Mouse (Mus musculus) kidney, adult 8-10 months (tissue): ENCODE data around the gene Pcx.
"Not testable (repeated sequence)": the region's sequence is repeated elsewhere in the genome, so short reads cannot be mapped to it uniquely, and the experiment has no call there.

Source experiments
- DNase-seq, 2 experiments: peaks; one replicate each; pipeline ENCODE4 v3.0.0; 2022

The Pcx gene

DNA sequence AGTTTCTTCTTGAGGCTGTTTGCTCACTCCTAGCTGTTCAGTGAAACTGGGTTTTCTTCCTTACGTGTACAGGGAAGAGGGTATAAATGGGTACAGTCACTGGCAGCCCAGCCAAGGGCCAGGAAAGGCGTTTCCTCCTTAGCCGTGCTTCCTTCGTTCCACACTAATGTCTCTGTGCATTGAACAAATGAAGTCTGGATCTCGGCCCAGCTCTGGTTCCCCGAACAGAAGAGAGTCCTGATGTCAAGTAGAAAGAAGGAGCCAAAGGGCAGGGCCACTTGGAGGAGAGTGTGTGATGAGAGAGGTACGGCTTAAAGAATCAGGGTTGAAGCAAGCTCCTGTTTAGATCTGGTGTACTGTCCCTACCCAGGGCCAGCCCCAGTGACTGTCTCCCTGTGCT is 44.8 kb downstream of the Pcx start:
- DNase-seq = peak; percentile 45 to 54

DNA sequence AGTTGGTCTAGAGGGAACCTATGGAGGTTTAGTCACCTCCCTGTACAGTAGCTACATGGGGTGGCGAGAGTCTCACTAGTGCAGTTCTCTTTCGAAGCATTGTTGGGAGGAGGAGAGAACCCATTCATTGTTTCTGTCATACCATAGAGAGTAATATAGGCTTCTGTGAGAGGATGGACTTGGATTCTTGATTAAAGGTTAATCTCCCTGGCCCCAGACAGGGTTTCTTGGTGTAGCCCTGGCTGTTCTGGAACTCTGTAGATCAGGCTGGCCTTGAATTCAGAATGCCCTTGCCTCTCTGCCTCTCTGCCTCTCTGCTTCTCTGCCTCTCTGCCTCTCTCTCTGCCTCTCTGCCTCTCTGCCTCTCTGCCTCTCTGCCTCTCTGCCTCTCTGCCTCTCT is 46.5 kb downstream of the Pcx start:
- peak in 1 of 2 experiments; percentile 68 for DNase-seq

DNA sequence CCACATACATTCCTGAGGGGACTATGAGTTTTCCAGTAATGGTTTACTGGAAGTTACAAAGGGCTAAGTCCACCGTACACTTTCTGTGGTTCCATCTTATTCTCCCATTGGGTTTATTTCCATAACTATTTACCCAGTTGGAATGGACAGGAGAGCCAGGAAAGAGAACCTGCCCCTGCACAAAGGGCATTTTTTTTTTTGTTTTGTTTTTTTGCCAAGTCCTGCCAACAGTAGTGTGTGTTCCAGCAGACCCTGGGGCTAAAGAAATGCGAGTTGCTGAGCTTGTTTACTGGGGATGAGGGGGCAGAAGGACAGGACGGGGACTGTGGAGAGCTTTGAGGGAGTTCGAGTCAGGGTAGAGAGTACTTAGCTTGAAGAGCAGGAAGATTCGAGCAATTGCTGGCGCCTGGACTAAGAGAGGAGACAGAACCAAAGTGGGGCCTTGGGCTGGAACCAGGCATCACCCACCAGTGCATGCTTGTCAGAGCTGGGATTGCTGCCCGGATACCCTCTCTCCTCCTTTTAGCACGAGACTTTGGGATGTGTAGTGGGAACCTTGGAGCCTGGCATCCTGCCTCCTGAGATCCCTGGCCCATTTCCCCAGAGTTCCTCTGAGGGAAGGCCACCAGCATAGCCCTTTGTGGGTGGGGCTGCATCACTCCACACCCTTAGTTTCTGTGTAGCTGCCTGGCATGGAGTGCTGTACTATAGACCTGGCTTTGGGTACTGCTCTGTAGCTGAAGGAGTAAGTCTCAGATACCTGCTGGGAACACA is 47.7 kb downstream of the Pcx start:
- peak; percentile 86 to 90 for DNase-seq

DNA sequence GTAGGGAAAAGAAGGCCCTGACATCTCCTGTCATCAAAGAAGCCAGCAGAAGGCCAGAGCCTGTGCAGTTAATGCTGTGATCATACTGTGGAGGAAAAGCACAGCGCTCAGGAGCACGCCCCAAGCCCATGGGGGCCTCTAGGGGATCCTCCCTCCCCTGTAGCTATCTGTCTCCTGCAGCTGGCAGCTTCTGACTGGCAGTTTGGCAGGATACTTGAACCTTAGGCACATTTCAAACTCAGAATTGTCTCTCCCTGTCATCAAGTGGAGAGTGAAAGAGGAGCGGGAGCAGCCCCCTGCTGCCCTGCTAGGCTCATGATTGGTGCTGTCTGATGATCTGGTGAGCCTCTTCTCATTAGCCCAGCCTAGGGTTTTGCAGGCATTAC is 48.3 kb downstream of the Pcx start:
- no peak for DNase-seq

DNA sequence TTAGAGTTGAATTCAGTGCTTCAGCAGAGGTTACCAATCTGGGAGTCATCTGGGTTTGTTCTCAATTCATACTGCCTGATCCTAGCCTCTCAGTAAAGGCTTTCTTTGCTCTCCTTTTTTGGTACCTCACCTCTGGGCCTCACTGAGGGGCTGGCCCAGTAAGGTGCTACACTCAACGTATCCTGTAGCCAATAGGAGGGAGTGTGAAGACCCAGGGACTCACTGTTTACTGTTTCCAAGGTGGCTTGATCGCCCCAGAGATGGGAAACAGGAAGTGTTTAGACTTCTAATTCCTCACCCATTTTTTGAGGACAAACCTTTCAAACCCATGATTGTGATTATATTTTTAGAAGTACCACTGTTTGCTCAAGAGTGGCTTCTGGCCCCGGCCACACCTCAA is 48.7 kb downstream of the Pcx start:
- DNase-seq = no peak

DNA sequence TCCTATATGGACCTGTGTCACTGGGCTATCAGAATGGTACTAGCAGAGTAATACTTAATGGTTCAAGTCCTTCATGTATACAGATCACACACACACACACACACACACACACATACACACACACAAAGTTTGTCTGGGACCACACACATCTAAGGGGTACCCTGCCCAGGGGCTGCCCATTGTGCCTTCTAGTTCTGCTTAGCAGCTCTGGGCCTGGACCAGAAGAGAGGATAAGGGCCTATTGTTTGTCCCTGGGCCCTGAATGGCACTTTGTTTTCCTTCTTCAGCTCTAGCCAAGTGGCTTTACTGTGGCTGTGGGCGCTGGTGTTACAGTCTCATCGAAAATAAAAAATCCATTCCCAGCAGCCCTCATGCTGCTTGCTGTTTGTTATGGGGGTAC is 49.3 kb downstream of the Pcx start:
- DNase-seq = no peak

DNA sequence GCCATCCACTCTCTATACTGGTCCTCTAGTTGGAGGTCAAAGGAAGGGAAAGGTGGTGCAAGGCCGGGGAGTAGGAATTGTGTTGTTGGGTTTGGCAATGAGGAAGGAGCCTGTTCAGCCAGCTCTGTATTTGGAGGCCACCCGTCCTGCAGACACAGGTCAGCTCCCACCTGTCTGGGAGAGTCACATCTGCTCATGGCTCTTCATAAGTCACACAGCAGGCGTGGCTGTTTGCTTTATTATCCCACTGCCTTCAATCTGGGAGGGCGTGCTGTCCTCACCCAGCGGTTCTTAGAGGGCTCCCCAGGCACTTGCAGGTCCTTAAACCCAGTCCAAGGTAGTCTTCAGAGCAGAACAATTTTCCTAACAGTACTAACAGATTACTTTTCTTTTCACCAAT is 49.9 kb downstream of the Pcx start:
- DNase-seq = no peak

DNA sequence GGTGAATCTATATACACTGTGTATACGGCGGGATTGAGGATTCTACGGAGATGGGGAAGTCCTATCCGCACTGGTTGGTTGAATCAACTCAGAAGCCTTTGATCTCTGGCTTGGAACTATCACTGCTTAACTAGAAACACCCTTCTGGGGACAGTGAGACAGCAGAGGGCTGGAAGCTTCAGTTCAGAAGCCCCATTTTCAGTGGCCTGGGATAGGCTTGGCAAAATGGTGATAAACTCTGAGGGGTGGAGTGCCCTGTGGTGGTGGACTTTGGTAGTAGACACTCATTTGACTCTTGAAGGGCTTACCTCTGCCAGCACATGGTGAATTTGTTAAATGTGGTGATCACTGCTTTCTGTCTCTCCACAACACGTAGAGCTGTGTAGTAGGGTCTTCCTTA is 55.4 kb downstream of the Pcx start:
- no peak for DNase-seq

DNA sequence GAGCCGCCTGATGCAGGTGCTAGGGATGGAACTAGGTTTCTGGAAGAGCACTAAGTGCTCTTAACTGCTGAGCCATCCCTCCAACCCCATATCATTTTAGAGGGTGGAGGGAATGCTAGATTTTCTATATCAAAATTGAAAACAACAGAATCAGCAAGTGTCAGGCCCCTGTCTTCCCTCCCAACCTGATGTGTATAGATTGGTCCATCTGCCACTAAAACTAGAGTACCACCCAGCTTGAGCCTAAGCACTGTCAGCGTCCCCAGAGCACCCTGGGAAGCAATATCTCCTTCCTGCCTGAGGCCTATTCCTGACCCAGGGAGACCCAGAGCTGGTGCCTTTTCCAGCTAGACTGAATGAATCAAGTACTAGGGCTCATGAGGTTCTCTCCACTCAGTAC is 56.6 kb downstream of the Pcx start:
- DNase-seq = no peak

DNA sequence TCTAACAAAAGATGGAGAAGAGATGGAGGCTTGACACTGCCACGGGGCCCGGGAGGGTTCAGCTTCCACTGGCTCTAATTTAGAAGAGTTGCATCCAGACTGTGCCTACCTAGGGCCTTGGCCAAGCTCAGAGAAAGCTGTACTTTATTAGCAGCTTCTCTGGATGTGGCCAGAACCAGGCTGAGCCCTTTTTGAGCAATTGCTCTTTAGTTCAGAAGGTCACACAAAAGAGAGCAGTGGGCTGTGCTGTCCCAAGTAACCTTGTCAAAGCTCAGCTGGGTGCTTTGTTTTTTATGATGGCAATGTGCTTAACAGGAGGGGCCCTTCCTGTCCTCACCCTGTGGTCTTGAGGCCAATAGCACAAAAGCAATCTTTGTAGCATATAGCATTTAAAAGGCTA is 57.4 kb downstream of the Pcx start:
- no peak for DNase-seq

DNA sequence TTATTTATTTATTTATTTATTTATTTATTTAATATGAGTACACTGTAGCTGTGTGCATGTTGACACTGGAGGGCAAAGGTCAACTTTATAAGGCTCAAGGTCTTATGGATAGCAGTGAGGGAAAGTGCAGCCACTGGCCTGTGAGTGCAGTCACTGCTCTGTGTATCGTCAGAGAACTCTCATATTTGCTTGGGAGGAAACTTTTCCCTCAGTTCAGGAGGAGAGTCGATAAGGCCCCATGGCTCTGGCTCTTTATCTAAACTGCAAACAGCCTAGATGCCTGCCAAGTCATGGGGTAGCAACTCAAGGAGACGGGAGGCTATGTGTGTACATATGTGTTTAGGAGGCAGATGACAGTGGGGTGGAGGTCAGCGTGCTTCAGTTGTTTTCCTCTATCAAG is 58.6 kb downstream of the Pcx start:
- no peak for DNase-seq

DNA sequence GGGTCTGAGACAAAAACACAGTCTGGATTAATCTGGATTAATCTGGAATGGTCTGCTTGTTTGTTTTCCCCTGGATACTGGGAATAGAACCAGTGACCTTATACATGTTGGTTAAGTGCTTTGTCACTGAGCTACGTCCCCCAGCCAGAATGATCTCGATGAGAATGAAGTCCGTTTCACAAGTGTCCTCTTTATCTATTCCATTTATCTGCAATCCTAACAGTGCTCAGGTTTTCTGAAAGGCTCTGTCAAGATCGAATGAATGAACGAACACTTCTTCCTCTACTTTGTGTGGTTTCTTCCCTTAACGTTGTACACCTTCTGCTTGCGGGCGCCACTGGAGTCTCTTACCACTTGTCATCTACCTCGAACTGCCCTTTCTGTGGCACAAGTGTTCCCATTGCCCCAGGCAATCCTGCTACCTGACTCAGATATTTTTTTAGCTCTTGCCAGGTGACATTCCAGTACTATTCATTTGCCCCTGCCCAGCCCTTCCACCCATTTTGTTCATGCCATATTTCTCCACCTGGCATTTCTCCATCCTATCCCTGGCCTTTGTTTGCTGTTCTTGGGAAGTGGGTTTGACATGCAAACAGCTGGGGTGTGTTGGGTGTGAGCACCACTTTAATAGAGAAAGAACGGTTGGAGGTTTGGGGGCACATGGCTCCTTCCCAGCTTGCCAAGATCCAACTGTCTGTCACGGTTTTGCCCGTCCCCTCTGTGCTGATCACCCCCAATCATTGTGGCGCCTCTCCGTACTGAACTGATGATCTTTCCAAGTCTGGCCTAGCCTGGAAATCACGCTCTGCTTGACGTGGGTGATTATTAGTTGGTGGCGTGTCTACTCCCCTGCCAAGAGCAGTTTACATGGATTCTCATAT is 59.3 kb downstream of the Pcx start:
- no peak for DNase-seq

DNA sequence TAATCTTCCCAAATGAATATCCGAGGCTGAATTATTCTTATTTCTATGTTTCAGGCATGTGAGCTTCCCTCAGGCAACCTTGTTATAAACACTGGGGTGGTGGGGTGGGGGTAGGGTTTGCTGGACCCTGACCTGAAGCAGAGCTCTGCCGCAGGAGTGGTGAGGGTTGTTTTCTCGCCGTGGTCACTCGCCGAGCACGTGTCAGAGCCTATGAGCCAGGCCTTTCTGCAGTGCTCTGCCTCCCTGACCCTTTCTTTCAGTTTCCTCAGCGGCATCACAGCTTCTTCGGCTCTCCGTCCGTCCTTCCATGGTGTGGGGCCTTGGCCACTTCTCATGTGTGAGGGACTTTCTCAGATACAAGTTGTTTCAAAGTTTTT is 60.0 kb downstream of the Pcx start:
- peak; percentile 71 to 76 for DNase-seq

DNA sequence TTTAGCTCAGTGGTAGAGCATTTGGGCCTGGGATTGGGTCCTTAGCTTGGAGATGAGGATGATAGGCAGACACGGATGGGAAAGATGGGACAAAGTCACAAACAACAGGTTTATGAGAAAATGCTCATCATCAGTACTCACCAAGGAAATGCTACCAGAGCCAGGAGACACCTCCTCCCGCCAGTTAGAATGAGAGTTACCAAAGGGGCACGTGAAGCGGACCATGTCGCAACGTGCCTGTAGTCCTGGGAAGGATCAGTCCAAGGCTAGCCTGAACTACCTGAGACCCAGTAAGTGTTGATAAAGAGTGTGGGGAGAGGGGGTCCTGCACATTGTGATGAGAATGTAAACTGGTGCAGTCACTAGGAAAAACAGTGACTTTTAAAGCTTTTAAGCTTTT is 60.5 kb downstream of the Pcx start:
- DNase-seq = peak in 1 of 2 experiments; percentile 41

DNA sequence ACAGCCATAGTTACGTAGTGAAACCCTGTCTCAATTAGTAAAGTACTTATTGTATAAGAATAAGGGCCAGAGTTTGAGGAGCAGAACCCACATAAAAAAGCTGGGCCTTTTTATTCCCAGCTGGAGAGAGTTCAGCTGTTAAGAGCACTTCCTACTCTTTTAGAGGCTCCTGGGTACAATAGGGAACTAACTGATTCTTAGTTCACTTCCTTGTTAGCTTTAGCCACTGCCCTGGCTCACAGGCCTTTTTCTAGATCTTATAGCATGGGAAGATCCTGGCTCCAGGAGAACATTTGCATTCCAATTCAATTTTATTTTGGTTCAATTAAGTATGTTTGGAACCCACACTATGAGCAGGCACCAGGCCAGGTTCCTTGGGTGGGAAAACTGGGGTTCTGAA is 61.4 kb downstream of the Pcx start:
- no peak for DNase-seq

DNA sequence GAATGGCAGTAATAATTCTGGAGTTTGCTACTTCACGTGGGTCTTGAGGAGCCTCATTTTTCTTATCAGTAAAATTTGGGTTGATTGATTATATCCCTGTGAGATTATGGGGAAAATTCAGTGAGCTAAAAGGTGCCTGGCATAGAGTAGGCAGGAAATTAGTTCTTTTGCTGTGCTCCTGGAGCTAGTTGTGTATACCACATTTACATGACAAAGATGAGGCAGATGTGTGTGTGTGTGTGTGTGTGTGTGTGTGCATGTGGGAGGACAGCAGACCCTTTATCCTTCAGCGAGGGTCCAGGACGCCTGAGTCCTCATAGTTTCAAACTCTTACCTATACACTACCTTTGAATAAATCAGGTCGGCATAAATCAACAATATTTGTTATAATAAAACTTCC is 61.8 kb downstream of the Pcx start:
- no peak for DNase-seq

DNA sequence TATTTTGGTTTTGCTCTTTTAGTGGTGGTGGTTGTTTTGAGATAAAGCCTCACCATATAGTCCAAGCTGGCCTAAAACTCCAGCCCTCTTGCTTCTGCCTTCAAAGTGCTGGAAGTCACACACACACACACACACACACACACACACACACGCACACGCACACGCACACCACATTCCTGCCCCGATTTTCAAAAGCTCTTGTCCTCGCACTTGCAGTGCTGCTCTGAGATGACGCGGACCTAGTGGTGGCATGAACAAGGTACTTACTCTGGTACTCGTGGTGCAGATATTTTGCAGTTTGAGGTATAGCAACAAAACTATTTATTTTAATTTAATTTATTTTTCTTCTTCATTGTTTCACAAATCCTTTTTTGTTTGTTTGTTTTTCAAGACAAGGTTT is 62.2 kb downstream of the Pcx start:
- no peak for DNase-seq

DNA sequence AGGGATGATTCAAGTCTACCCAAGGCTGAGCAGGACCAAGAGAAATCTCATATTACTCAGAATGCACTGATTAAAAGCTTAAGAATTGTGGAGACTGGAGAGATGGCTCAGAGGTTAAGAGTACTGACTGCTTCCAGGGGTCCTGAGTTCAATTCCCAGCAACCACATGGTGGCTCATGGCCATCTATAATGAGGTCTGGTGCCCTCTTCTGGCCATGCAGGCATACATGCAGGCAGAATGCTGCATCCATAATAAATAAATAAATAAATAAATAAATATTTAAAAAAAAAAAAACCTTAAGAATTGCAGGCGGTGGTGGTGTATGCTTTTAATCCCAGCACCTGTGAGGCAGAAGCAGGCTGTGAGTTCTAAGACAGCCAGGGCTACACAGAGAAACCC is 63.0 kb downstream of the Pcx start:
- DNase-seq = no peak

DNA sequence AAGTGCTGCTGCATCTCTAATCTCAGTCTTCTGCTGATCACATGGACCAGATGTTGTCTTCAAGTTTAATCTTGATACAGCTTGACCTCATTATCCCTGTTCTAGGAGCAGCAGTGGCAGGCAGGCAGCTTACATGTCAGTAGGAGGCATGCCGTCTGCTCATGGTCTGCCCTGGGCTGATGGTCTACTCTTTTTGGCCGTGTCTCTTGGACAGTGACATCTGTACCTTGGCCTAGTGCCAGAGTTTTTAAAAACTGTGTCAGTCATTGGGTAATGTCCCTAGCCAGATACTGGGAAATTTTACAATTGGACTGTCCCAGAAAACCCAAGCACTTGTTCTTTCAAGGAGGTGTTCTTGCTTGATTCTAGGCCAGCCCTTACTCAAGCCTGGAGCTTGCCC is 68.5 kb downstream of the Pcx start:
- DNase-seq = peak in 1 of 2 experiments; percentile 44

DNA sequence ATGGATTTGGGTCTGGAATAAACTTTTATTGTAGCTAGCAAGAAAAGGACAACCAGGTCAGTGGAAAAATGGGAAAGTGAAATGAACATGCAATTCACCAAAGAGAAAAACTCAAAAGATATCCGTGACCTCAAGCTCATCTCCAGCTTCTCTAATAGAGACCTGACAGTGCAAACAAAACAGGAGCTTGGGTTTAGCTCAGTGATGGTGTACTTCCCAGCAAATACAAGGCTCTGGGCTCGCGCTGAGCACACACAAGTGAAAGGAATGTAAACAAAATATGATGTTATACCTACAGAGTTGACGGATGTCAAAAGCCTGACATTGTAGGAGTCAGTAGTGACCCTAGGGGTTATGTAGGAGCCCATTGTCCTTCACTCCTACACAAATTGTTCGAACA is 69.0 kb downstream of the Pcx start:
- no peak for DNase-seq

DNA sequence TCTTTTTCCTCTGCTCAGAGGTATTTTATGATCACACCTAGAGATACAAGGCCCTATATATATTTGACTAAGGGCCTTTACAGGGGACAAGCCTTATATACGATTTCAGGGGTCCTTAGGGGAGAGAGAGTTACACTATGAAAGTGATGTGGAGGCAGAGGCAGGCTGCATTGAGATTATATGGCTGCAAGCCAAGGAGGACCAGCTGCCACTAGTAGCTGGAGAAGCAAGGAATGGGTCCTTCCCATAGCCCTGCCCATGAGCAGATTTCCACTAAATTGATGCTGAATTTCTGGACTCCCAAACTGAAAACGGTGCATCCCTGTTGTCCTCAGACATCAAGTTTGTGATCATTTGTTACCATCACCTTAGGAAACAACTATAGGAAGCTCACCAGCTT is 73.6 kb downstream of the Pcx start:
- DNase-seq = no peak

DNA sequence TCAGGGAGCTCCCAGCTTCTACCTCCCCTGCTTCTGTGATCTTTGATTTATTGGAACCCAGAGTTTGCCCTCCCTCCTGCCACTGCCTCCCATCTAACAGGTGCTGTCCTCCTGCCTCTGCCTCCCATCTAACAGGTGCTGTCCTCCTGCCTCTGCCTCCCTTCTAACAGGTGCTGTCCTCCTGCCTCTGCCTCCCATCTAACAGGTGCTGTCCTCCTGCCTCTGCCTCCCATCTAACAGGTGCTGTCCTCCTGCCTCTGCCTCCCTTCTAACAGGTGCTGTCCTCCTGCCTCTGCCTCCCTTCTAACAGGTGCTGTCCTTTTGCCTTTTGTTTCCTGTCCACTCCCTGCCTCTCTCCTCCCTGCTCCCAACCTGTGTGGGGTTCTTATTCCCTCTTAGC is 76.5 kb downstream of the Pcx start:
- DNase-seq = not testable (repeated sequence)

DNA sequence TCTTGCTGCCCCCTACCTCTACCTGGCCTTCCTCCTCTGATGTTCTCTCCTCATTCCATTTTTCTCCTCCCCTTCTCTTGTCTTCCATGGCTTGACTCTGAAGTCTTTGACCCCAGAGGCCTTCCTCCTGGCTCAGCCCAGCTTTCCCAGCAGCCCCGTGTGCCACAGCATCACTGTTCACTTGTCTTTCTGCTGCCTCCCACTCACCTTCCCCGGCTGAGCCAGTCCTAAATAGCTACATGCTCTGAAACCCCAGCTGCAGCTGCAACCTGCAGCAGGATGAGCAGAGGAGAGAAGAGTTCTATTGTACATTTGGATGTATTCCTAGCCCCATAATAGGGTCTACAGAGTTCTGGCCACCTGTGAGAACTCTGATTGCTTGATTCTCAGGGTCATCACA is 77.2 kb downstream of the Pcx start:
- DNase-seq = no peak

DNA sequence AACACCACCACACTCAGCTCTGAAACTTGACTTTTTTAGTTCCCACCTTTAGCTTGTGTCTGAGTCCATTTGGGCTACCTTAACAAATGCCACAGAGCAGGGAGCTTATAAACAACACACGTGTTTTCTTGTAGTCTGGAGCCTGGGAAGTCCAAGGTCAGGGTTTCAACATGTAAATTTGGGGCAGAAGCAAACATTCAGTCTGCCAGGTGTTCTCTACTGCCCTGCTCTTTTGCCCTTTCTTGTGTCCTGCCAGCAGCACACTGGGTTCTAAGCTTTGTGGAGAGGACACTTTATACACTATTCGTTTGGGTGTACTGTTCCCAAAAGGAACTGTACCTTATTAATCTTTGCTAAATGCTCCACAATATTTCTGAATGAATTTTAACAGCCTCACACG is 78.2 kb downstream of the Pcx start:
- DNase-seq = peak; percentile 26 to 34

DNA sequence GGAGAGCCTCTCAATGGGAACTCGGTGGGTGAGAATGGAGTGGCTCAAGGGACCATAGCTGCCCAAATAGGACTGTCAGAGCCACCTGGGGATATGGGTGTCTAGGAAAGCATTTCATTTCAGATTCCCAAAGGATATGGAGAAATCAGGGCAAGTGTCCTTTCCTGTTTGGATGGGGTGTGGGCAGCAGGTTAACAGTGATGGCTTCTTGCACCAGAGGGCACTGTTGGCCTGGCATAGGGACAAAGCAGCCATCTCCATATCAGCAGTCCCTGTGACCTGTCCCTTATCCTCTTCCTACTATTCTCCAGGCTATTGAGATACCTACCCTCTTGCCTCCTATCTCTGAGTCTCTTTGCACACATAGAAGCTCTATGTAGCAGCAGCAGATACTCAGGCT is 78.8 kb downstream of the Pcx start:
- DNase-seq = no peak
